Mouse (Mus musculus) lung, embryonic 15.5 days (tissue): Measurements from ENCODE around the gene Dcaf4. TPM values are rescaled to one million over a fixed set of nuclear protein-coding genes. Genes with fewer than 3 reads are reported as not detected.
A peak's percentile ranks its signal among the peaks of the same experiment; 100 is the strongest.

ENCODE experiments used
- ATAC-seq: fragments of 200-750 bp; cut with Nextera tagmentation; 2 replicates; pipeline ENCODE4 v1.8.0; 2017; ENCODE audit warnings: moderate number of reproducible peaks, borderline replicate concordance; ENCODE audit not compliant: low FRiP score, low TSS enrichment; ENCODE audit errors: extremely low read depth
- H3K27ac ChIP-seq: fragments of 300-500 bp; sonication (generic); 2 replicates; pipeline ENCODE4 v1.5.1; 2015; ENCODE audit warnings: moderate library complexity, mild to moderate bottlenecking, inconsistent platforms
- H3K27me3 ChIP-seq: fragments of 300-500 bp; sonication (generic); 2 replicates; pipeline ENCODE4 v1.6.1; 2015; ENCODE audit warnings: inconsistent platforms
- H3K36me3 ChIP-seq: fragments of 300-500 bp; sonication (generic); 2 replicates; pipeline ENCODE4 v1.6.1; 2015; ENCODE audit warnings: inconsistent platforms
- H3K4me1 ChIP-seq: fragments of 300-500 bp; sonication (generic); 2 replicates; pipeline ENCODE4 v1.6.1; 2015; ENCODE audit warnings: inconsistent platforms
- H3K4me2 ChIP-seq: fragments of 300-500 bp; sonication (generic); 2 replicates; pipeline ENCODE4 v1.6.1; 2015; ENCODE audit warnings: inconsistent platforms, mild to moderate bottlenecking, moderate library complexity
- H3K4me3 ChIP-seq: fragments of 300-500 bp; sonication (generic); 2 replicates; pipeline ENCODE4 v1.5.1; 2015; ENCODE audit warnings: mild to moderate bottlenecking, inconsistent platforms
- H3K9ac ChIP-seq: fragments of 300-500 bp; sonication (generic); 2 replicates; pipeline ENCODE4 v1.6.1; 2015; ENCODE audit warnings: inconsistent platforms
- H3K9me3 ChIP-seq: fragments of 300-500 bp; sonication (generic); 2 replicates; pipeline ENCODE4 v1.6.1; 2016; ENCODE audit warnings: inconsistent platforms
- WGBS: fragments of 180-500 bp; shearing (Covaris S2); methylation state at CpG from one replicate; pipeline ENCODE4 v1.1.7; 2015; 5-methylcytosine and 5-hydroxymethylcytosine counted together
- polyA plus RNA-seq: library from polyadenylated mRNA; unstranded; fragments of >200 nt; fragmentation: Nextera tagmentation; extraction: Ambion mirVana; gene quantifications from 2 replicates; pipeline ENCODE4 v1.2.1, GENCODE M21; 2015

The Dcaf4 gene
- polyA plus RNA-seq = 21.9 and 24.0 TPM in 2 replicates

DNA sequence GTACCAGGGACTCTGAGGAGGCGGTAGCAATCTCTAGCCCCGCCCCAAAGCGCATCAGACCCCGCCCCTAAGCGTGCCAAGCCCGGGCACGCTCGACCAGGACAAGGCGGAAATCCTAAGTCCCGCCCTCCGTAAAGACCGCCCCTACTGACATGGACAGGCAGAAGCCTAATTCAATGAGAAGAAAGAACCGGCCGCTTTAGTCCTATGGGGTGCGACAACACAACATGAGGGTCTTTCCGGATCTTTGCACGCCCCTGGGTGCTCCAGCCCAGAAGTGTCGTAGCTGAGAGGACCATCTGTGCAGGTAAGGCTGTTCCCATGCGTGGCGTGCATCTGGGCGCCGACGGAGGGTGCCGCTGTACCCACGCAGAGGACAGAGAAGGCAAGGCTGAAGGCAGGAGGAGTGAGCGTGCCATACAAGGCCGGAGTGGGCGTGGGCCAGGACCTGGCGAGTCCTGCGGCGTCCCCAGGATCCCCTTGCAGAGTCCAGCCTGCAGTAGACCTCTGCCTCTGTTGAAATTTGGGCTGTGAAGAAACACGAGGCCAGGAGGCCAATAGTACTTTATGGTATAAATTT is at the start of gene Dcaf4:
Gene Dcaf4, plus strand, starts transcription at position 156 of the 580 bp plus-strand sequence.
- peak; percentile 99 for ATAC-seq
- Histone ChIP-seq H3K27ac (peak within 1 kb of the TSS; percentile 51), H3K36me3 (no peaks in the 10 kb centered on the region), H3K4me2 (peak within 1 kb of the TSS; percentile 63), H3K4me3 (peak within 1 kb of the TSS; percentile 72), H3K9ac (peak within 1 kb of the TSS; percentile 64), H3K4me1 (peaks cover 10% of the 10 kb centered on the region), H3K9me3 (no peaks in the 10 kb centered on the region), H3K27me3 (no peaks in the 10 kb centered on the region)
- under 1% methylated on average over 32 of the region's 32 CpGs for WGBS

DNA sequence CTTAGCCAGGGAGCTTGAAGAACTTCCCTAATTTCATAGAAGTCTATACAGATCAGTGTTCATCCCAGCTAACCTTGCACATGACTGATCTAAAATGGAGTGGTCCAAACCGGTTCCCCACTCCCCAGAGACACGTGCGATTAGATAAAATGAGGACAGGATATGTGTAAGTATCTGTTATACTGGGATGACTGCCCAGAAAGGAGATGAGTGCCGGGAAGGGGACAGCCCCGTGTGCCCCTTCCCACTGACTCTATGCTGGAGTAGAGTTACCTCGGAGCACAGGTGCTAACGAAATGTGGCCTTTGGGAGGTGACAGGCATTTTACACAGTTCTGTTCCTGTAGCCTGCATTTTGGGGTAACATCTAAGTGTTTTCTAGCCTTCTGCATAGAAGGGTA is 48.5 kb upstream of the Dcaf4 start:
- H3K27ac ChIP-seq = no peak overlapping the region
- H3K36me3 ChIP-seq = no peaks in the 10 kb centered on the region
- ATAC-seq = no peak
- no peaks in the 10 kb centered on the region for H3K4me1 ChIP-seq
- no peaks in the 10 kb centered on the region for H3K27me3 ChIP-seq
- no peaks in the 10 kb centered on the region for H3K9me3 ChIP-seq
- no peak overlapping the region for H3K4me2 ChIP-seq
- WGBS = 43% methylated on average over 7 of the region's 7 CpGs
- H3K4me3 ChIP-seq = no peak overlapping the region
- H3K9ac ChIP-seq = no peak overlapping the region

DNA sequence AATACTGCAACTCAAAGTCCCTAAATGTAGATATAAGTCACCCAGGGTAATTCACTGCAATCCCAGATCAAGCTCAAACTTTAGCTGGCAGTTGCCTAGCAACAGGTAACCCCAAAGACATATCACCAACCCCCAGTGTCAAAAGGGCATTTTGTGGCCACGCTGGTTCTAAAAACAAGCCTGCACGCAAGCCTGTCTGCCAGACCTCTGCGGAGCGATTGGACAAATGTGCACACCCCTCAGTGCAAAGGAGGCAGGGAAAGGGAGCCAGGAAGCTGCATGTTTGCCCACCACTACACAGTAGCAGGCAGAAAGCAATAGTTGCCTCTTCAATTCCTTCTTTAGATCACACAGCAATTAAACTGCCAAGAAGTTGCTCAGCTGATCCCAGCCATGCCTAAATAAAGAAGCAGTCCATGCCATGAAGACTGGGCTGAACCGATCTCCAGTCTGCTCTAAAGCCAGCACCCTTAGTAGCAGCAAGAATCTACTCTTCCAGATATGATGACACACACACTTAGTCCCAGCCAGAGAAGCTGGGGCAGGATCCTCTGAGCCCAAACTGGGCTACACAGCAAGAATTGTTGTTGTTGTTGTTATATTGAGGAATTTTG is 46.2 kb upstream of the Dcaf4 start:
- Histone ChIP-seq H3K4me3 (no peak overlapping the region), H3K9ac (no peak overlapping the region), H3K4me2 (no peak overlapping the region), H3K4me1 (no peaks in the 10 kb centered on the region), H3K9me3 (no peaks in the 10 kb centered on the region), H3K27me3 (no peaks in the 10 kb centered on the region), H3K27ac (no peak overlapping the region), H3K36me3 (no peaks in the 10 kb centered on the region)
- 28% methylated on average over 5 of the region's 5 CpGs for WGBS
- no peak for ATAC-seq

DNA sequence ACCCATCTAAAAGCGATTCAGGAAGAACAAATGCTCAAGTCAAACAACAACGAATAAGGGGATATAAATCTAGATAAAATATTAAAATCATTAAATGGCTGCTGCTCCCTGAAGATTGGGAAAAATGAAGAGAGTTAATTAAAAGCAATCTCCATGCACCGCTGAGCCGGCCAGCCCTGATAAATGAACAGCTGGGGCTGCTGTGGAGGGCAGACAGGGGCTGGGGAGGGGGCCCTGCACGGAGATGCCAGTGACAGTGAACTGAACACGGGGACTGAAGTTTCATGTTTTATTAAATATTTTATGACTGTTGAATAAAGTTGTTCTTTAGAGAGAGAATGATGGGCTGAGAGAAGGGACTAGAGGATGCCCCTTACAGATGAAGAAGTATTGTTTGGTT is 44.8 kb upstream of the Dcaf4 start:
- Histone ChIP-seq H3K4me3 (no peak overlapping the region), H3K4me2 (no peak overlapping the region), H3K9ac (no peak overlapping the region), H3K27ac (no peak overlapping the region), H3K36me3 (no peaks in the 10 kb centered on the region), H3K4me1 (no peaks in the 10 kb centered on the region), H3K9me3 (no peaks in the 10 kb centered on the region), H3K27me3 (no peaks in the 10 kb centered on the region)
- WGBS = 42% methylated on average over 6 of the region's 6 CpGs
- no peak for ATAC-seq

DNA sequence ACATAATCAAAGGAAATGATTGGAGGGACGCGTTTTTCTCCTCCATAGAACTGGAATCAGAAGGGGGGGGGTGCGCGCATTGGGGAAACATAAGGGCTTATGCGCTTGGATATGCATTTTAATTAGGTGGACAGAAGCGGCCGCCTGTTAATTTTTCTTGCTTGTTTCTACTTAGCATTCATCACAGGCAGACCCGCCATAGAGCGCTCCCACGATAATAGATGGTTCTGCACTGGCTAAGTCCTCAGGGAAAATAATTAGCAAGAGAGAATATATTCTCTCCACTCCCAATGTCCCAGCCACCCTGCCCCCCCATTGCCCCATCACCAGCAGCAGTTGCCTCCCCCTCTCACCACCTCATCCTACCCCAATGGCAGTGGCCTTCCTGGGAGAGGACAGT is 44.0 kb upstream of the Dcaf4 start:
- WGBS = 89% methylated on average over 10 of the region's 10 CpGs
- H3K27ac ChIP-seq = no peak overlapping the region
- no peak overlapping the region for H3K4me3 ChIP-seq
- H3K4me2 ChIP-seq = no peak overlapping the region
- no peak overlapping the region for H3K9ac ChIP-seq
- no peaks in the 10 kb centered on the region for H3K9me3 ChIP-seq
- no peaks in the 10 kb centered on the region for H3K36me3 ChIP-seq
- H3K4me1 ChIP-seq = no peaks in the 10 kb centered on the region
- H3K27me3 ChIP-seq = no peaks in the 10 kb centered on the region
- no peak for ATAC-seq

DNA sequence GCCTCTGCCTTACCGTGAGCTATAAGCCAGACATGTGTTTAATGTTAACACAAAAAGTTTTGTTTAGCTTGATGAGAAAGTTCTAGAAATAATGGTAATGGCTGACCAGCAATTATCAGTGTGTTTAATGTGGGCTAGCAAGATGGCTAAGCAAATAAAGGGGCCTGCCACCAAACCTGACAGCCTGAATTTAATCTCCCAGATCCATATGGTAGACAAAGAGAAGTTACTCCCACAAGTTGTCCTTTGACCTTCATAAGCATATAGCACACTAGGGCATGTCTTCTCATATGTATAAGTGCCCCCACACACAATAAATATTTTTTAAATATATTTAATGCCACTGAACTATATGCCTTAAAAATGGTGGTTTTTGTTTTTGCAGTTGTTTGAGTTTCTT is 41.1 kb upstream of the Dcaf4 start:
- peaks cover 13% of the 10 kb centered on the region for H3K27me3 ChIP-seq
- H3K4me1 ChIP-seq = no peaks in the 10 kb centered on the region
- no peak overlapping the region for H3K9ac ChIP-seq
- no peaks in the 10 kb centered on the region for H3K9me3 ChIP-seq
- 62% methylated on average over 1 of the region's 1 CpGs for WGBS
- no peak overlapping the region for H3K27ac ChIP-seq
- no peak for ATAC-seq
- no peak overlapping the region for H3K4me3 ChIP-seq
- H3K4me2 ChIP-seq = no peak overlapping the region
- no peaks in the 10 kb centered on the region for H3K36me3 ChIP-seq

DNA sequence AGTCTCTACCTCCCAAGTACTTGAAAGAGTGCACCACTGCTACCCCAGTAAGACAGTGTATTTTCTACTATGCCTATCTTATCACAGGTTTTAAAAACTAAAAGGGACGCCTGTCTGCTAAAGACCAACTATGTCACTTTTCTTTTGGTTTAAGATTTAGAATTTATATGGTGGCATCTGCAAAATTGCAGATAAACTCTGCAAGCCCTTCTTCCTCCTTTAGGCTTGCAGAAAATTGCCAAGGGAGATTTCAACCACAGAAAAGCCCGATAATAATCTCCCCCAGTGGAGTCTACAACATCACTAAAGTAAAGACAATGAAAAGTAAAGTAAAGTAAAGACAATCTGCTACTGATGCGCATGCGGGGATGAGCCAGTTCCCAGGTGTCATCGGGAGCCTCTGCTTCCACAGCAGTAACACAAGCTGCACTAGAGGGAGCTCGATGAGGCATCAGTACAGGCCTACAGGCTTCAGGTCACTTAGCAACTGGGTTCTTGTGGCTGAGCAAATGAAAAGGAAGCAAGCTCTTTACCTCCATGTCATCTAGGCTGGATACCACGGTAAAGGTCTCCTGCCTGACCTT is 40.4 kb upstream of the Dcaf4 start:
- 0 out of 2 replicates have a peak, but pooled peaks cover under 1% of the 10 kb centered on the region for H3K4me1 ChIP-seq
- H3K9me3 ChIP-seq = no peaks in the 10 kb centered on the region
- H3K9ac ChIP-seq = no peak overlapping the region
- H3K4me3 ChIP-seq = no peak overlapping the region
- no peak overlapping the region for H3K27ac ChIP-seq
- H3K4me2 ChIP-seq = no peak overlapping the region
- H3K27me3 ChIP-seq = peaks cover 20% of the 10 kb centered on the region
- no peaks in the 10 kb centered on the region for H3K36me3 ChIP-seq
- ATAC-seq = no peak
- 63% methylated on average over 7 of the region's 7 CpGs for WGBS

DNA sequence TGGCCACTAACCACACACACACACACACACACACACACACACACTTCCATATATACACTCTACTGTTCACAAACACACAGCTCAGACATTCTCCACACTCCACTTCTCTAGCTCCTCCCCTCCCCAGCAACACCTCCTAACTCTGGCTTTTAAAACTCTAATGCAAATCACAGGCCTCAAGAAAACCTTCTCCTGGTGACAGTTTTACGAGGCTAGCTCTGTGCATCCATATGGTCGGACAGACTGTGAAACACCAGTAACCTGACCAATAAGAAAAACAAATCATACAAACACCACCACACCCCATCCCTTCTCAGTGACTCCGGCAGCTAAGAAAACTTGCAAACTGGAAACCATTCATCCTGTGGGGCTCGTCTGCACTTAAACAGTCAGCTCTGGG is 38.8 kb upstream of the Dcaf4 start:
- Histone ChIP-seq H3K27ac (no peak overlapping the region), H3K36me3 (no peaks in the 10 kb centered on the region), H3K9me3 (no peaks in the 10 kb centered on the region), H3K27me3 (peaks cover 33% of the 10 kb centered on the region), H3K9ac (no peak overlapping the region), H3K4me2 (no peak overlapping the region), H3K4me3 (no peak overlapping the region), H3K4me1 (peaks cover 16% of the 10 kb centered on the region)
- ATAC-seq = no peak
- 46% methylated on average over 4 of the region's 4 CpGs for WGBS

DNA sequence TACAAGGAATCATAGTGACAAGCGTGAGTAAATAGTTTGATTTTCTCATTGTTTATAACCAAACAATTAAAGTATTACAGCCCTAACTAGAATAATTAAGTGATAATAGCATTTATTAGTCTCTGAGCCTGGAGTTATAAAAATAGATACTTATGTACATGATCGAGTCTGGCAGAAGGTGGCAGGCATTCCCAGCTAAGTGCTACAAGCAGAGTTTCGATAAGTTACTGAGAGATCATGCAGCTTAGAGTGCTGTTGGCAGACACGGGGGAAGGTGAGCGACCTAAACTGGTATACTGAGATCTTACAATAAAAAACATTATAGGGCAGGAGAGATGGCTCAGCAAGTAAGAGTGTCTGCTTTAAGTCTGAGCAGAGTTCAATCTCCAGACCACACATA is 36.6 kb upstream of the Dcaf4 start:
- no peak overlapping the region for H3K27ac ChIP-seq
- H3K36me3 ChIP-seq = no peaks in the 10 kb centered on the region
- peaks cover 36% of the 10 kb centered on the region for H3K27me3 ChIP-seq
- H3K4me1 ChIP-seq = peaks cover 24% of the 10 kb centered on the region
- H3K9me3 ChIP-seq = no peaks in the 10 kb centered on the region
- ATAC-seq = no peak
- no peak overlapping the region for H3K9ac ChIP-seq
- H3K4me2 ChIP-seq = no peak overlapping the region
- H3K4me3 ChIP-seq = no peak overlapping the region
- WGBS = 31% methylated on average over 5 of the region's 5 CpGs

DNA sequence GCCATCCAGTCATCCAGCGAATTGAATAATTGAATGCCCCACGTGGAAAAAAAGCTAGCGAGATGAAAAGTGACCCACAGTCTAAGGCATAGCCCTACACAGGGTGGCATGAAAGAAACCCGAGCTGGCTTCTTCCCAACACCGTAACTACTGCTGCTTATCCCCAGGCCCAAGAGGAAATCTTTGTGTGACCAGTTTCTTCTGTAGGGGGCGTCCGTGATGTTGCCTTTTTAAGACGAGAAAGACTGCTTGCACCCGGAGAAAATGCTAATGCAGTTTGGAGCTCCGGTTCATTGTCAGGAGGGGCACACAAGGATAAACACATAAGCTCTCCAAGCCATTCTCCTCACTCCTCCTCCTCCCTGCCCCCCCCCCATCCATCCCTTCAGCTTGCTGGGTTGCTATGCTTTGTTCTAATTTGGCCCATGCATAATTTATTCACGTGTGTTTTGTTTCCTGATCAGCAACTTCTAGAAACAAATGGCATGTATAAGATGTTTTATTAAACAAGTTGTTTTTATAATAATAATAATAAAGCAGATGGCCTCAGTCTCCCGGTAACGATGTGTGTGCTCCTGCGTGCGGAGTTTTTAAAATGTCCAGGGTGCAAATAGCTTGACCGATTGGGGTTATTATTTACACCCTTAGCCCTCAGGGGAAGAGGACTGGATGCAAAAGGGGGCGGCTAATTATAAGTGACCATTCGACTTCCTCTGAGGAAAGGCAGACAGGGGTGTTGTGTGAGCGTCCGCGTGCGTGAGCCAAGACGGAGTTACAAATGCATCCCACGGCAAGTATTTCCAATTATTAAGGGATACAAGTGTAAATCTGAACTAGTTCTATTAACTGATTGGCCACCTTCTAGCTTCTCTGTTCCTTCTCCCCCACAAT is 35.2 kb upstream of the Dcaf4 start:
- no peak for ATAC-seq
- no peak overlapping the region for H3K9ac ChIP-seq

DNA sequence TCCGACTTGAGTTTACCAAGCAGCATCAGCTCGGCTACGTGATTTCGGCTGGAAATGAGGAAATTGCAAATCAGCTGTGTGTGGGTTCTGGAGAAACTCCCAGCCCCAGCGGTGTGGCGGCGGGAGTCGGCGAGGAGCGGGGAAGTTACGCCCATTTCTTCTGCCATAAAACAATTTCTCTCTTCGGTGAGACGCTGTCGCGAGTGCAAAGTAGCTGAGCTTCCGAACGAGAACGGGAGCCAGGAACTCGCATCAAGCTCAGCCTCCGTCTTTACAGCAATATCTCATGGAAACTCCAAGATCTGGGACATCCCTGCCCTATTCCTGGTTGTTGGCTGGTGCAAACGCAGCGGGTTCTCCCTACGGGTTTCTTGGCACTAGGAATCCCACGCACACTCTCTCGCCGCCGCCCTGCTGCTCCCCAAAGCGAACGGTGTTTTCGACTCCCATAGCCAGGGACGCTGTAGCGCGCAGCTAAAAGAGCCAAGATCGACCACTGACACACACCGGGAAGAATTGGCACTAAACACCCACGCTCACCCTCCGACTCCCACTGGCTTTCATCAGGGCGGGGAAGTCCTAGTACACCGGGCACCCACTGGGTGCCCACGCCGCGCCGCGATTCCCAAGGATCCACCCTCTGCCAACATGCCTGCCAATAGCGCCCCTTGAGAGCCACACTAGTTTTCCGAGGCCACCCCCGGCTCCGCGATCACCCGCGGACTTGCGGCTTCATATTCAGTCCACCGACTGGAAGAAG is 34.2 kb upstream of the Dcaf4 start:
- H3K9me3 ChIP-seq = no peaks in the 10 kb centered on the region
- peak overlapping the region; percentile 100 for H3K4me2 ChIP-seq
- under 1% methylated on average over 53 of the region's 53 CpGs for WGBS
- H3K4me3 ChIP-seq = peak overlapping the region; percentile 66
- no peaks in the 10 kb centered on the region for H3K36me3 ChIP-seq
- H3K27ac ChIP-seq = no peak overlapping the region
- peaks cover 29% of the 10 kb centered on the region for H3K4me1 ChIP-seq
- peaks cover 41% of the 10 kb centered on the region for H3K27me3 ChIP-seq
- H3K9ac ChIP-seq = peak overlapping the region; percentile 62
- no peak for ATAC-seq

More for the DNA sequence above, 35.2 kb upstream of the Dcaf4 start:
- peak overlapping the region; percentile 66 for H3K4me3 ChIP-seq
- H3K4me2 ChIP-seq = peak overlapping the region; percentile 100
- WGBS = 2% methylated on average over 24 of the region's 24 CpGs
- peaks cover 29% of the 10 kb centered on the region for H3K4me1 ChIP-seq
- H3K27ac ChIP-seq = no peak overlapping the region
- H3K36me3 ChIP-seq = no peaks in the 10 kb centered on the region
- peaks cover 41% of the 10 kb centered on the region for H3K27me3 ChIP-seq
- no peaks in the 10 kb centered on the region for H3K9me3 ChIP-seq
